Mouse (Mus musculus) adrenal gland, postnatal 10 days (tissue): ENCODE measurements around the gene Tigit. TPM values are rescaled to one million over a fixed set of nuclear protein-coding genes. Genes with fewer than 3 reads are reported as not detected.

Experiments
- DNase-seq: peaks from one replicate; pipeline ENCODE4 v3.0.0; 2021; ENCODE audit warnings: mixed read lengths
- total RNA-seq, 2 experiments: library from RNA; stranded (reverse); gene quantifications; 2 replicates each; pipeline ENCODE4 v1.2.3; 2021

Gene Tigit
- total RNA-seq, 2 experiments from 2014 or later: not detected

- no peak for DNase-seq
Measured at GRCm38 (mm10) chr16:43664861-43665260, 915 bp upstream of the Tigit start.

- no peak for DNase-seq
Measured at GRCm38 (mm10) chr16:43662124-43663004, 1.6 kb downstream of the Tigit start.

DNA sequence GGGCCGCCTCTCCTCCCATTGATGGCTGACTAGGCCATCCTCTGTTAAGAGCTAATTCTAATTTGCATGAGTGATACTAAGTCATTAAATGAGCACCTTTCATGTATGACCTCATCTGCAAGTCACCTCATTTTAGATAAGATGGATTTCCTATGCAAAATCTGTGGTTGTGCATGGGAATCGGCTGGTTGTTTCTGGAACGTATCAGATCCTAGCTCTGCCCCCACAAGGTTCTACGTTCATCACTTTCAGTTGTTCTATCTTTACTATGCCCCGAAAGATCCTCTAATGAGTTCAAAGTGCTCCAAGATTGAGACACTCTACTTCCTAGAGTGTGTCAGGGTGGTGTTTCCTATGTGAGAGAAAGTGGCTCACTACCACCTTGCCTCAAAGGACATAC lies 2.4 kb downstream of the Tigit start:
- no peak for DNase-seq

DNA sequence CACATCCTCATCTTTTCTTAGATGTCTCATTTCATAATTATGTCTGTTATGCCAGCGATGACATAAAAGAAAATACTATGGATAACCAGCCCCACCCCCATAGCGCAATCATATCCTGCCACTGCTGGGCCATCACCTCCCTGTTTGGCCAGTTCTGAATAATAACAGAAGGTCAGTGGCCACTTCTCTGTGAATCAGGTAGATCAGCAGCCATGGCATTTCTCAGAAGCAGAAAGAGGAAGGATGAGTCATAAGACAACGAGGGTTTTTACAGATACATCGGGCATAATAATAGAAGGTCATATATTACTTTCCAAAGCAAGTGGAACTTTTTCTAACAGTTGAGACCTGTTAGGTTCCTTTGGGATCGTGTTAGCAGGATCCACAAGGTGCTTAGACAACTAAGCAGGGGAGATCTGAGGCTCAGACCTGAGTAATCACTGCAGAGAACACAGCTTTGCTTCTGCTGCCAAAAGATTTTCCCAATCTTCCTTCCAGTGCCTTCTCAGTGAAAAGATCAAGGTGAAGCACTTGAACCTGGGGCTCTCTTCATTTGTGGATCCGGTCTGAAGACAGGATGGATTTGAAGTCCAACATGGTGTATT lies 8.7 kb downstream of the Tigit start:
- no peak for DNase-seq

DNA sequence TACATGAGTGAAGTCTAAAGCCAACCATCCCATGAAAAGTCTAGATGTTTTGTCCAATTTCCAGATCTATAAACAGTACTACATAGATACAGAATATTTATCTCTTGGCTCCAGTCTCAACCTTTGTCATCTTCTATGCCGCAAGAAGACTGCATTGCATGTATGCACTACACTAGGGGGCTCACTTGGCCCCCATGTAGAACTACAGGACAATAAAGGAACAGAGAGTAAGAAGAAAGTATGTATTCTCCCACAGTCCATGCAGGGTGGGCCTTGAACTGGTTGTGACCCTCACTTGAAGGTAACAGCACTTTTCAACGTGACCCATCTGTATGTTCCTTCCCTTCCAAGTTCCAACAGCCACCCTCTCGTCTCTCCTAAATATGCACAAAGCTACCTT lies 9.7 kb downstream of the Tigit start:
- DNase-seq: no peak

GRCm38 (mm10) chr16:43653288-43653687 lies 10.7 kb downstream of the Tigit start:
- no peak for DNase-seq

DNA sequence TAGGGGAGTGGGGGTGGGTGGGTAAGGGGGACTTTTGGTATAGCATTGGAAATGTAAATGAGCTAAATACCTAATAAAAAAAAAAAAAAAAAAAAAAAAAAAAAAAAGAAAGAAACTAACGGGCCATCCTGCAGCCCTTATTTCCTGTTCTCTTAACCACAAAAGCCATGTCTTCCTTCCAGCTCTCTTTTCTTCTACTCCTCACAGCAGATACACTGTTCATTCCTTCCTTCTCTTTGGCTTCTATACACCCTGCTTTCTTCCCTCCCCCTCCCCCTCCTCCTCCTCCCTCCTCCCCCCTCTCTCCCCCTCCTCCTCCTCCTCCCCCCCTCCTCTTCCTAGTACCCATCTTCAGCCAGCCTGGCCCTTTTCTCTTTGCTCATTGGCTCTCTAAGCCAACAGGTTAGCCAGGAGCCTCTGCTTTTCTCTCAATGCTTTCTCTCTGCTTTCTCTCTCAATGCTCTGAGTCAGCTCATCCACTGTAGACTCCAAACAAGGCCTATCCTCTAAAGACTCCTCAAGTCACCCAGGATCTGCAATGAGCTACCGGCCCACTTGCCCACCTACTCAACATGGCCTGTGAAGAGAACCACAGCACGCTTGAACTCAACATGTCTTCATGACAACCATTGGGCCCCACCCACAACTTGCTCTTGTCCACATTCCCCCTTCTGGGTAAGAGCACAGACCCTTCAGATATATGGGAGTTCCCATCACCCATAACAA lies 13.4 kb downstream of the Tigit start:
- DNase-seq: no peak

- DNase-seq: no peak
Measured at GRCm38 (mm10) chr16:43647641-43648040, 16.3 kb downstream of the Tigit start.

DNA sequence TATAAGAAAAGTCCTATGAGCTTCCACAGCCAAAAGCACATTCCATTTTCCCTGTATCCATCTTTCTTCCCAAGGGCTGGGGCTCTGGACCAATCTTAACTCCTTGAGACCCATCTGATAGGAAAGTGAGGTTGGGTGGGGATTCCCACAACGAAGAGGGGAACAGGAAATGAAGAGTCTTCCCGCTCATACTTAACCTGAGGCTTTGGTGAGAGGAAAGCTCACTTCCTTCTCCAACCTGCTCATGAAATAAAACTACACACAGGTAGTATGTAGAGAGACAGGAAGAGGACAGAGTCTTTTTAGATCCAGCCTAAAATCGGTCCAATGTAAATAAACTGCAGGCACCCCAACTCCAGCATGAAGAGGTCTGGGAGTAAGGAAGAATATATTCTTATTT lies 17.0 kb downstream of the Tigit start:
- no peak for DNase-seq

GRCm38 (mm10) chr16:43645879-43646278 lies 18.1 kb downstream of the Tigit start:
- DNase-seq: no peak

DNA sequence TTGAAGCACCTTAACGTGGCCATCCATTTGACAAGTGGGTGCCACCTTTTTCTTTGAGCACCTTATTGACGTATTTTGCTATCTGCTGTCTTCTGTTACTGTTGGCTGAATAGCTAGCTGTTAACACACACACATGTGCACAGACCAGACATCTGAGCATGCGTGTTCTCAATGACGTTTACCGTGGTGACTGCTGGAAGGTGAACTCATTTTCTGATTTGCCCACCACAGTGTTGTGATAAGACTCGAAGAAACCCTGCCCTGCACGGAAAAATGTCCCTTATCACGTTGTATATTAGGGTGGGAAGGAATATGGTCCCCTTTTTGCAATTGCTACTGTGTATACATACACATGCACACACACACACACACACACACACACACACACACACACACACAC lies 22.7 kb downstream of the Tigit start:
- DNase-seq: no peak

DNA sequence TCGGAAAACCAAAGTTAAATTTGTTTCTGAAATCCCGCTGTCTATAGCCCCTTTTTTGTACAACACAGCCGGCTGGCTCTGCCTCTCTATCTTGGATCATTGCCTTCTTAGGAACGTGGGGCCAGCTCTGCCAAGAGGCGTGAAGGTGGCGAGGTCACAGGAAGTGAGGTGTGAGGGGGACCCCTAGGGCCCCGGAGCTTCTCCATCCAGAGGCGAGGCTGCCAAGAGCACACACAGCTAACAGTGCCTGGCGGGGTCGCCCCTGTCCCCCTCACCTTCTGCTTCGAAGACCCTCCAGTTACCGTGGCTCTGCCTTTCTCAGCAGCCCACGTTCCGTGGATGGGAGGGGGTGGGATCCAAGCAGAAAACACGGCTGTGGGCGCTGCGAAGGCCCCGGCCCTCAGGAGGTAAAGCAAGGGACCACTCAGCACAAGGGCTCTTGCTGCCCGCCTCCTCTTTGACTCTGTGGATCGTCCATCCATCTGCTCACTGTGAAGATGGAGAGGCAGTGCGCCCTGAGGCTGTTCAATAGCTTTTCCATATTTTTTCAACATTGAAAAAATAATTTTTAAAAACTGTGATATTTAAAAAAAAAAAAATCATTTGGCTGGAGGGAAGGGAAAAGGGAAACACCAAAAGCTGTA lies 25.4 kb downstream of the Tigit start:
- DNase-seq: peak; percentile 14

DNA sequence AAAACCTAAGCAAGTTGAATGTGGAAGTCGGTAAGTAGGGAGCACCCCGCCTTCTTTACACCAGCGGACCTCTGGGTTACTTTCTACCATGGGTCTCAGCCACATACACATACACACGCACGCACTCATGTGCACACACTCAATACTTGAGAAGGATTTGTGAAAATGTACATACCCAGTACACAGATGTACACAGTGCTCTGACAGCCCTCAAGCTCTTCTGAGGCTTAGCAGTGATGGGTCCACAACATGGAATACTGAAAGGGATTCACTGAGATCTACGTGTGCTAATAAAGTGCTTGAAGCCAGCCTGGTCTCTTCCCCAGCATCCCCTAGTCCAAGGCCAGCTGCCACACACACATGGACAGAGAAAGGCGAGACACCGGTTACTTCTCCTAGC lies 26.7 kb downstream of the Tigit start:
- DNase-seq: no peak

- no peak for DNase-seq
Measured at GRCm38 (mm10) chr16:43634037-43634436, 29.9 kb downstream of the Tigit start.

- DNase-seq: no peak
Measured at GRCm38 (mm10) chr16:43631758-43632157, 32.2 kb downstream of the Tigit start.

DNA sequence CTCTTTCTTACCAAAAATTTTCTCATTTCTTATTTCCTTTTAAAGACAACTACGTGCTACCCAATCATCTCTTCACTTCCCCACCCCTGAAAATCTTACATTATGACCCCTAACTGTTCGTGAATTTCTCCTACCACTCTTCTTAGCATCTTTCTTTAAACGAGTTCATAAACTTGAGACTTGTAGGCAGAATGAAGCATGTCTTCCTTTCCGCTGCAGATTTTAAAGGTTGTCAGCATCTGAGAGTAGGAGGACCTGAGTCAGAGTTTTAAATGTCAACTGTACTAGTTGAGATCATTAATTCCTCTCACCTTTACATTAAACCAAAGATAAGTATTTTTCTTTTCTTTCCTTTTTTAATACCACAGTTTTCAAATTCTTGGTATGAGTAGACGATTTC lies 35.3 kb downstream of the Tigit start:
- no peak for DNase-seq

- no peak for DNase-seq
Measured at GRCm38 (mm10) chr16:43625956-43626355, 38.0 kb downstream of the Tigit start.

DNA sequence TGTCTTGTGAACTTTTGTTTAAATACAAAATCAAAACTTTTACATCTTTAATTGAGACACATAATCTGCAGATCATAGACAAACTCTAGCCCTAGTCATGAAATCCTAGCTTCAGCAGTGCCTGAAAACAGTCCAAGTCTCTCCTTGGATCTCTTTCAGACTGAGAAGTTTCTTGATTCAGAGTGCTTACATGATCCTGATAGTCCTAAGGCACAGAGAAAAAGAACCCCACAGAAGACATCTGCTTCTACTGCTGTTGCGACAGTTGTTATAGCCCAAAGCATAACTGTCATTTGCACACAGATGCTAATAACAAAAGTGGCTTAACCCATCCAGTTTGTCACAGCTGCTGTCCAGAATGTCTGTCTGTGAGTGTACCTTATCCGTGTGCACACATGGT lies 38.7 kb downstream of the Tigit start:
- no peak for DNase-seq

- no peak for DNase-seq
Measured at GRCm38 (mm10) chr16:43624876-43625275, 39.1 kb downstream of the Tigit start.

GRCm38 (mm10) chr16:43623315-43624000 lies 40.5 kb downstream of the Tigit start:
- no peak for DNase-seq

- DNase-seq: no peak
Measured at GRCm38 (mm10) chr16:43620359-43620758, 43.6 kb downstream of the Tigit start.

- no peak for DNase-seq
Measured at GRCm38 (mm10) chr16:43619277-43619676, 44.7 kb downstream of the Tigit start.
